15 mouse cellular contexts compared by ENCODE assay signal in genomic region chr10:43330691-43331090, GRCm38 (mm10).
DNase-seq lines count a peak whose midpoint lies in the region; ATAC-seq and TF ChIP-seq lines count a peak whose summit lies in the region.
"Had no signal": no experiment of that assay in that cellular context is flagged by ENCODE, and none has a peak within 500 bp of the region (broad histone marks: within the 10 kb centered on the region; RNA-seq: fewer than 3 reads in every experiment).

No protein-coding gene starts in this region.

- no peak for ATAC-seq in midbrain, postnatal 0 days (ENCODE audit: low FRiP score)
- ATAC-seq in activated CD4-positive, CD25-positive, alpha-beta regulatory T cell, adult 4 months, result peak; percentile 32
- ATAC-seq in inflammation-experienced regulatory T-cells, adult 6 months, result peak; percentile 56
- ATAC-seq: Patski had no signal

- WGBS in midbrain, embryonic 10.5 days, result 76% methylated on average over 4 of the region's 4 CpGs
- 80% methylated on average over 4 of the region's 4 CpGs for WGBS in midbrain, postnatal 0 days

- H3K4me1 ChIP-seq in midbrain, embryonic 10.5 days, result peaks cover 24% of the 10 kb centered on the region
- peaks cover 9% of the 10 kb centered on the region; the same call in 1 of the 2 replicates for H3K4me1 ChIP-seq in midbrain, postnatal 0 days (ENCODE audit: insufficient read depth, low read length)

- H3K9ac ChIP-seq in midbrain, postnatal 0 days (replicated peaks; ENCODE audit: low read length, poor library complexity, severe bottlenecking), result no peak overlapping the region
- H3K9ac ChIP-seq: embryonic facial prominence, embryonic 13.5 days; heart, embryonic 12.5 days; liver, embryonic 14.5 days had no signal

- H3K9me3 ChIP-seq in midbrain, embryonic 10.5 days (replicated peaks), result no peaks in the 10 kb centered on the region
- H3K9me3 ChIP-seq in midbrain, postnatal 0 days (ENCODE audit: low read length), result no peaks in the 10 kb centered on the region
- H3K9me3 ChIP-seq: embryonic facial prominence, embryonic 13.5 days; heart, embryonic 12.5 days had no signal

- no peaks in the 10 kb centered on the region for H3K27me3 ChIP-seq in midbrain, embryonic 10.5 days (ENCODE audit: low read depth, poor library complexity, severe bottlenecking)
- H3K27me3 ChIP-seq in midbrain, postnatal 0 days (ENCODE audit: insufficient read depth, low read length), result no peaks in the 10 kb centered on the region
- H3K27me3 ChIP-seq: embryonic facial prominence, embryonic 13.5 days; heart, embryonic 12.5 days; Patski had no signal

- DNase-seq in midbrain, embryonic 10.5 days (ENCODE audit: low spot score), result no peak
- no peak for DNase-seq in midbrain, postnatal 0 days (ENCODE audit: low spot score)
- DNase-seq in thymus, postnatal 36 days, result peak; percentile 25 to 30
- no peak for DNase-seq in adrenal gland, postnatal 10 days
- DNase-seq in gastrocnemius, postnatal 25 days, result no peak
- DNase-seq: cerebellum, adult 11 months; heart, postnatal 4 days; kidney, adult 8-10 months; right cerebral cortex, postnatal 25 days had no signal

- H3K4me3 ChIP-seq in midbrain, embryonic 10.5 days, result no peak overlapping the region
- H3K4me3 ChIP-seq in midbrain, postnatal 0 days (ENCODE audit: low read depth, low read length), result no peak overlapping the region
- H3K4me3 ChIP-seq: embryonic facial prominence, embryonic 13.5 days; heart, embryonic 12.5 days had no signal

- peak overlapping the region; percentile 65; the same call in 1 of the 2 replicates for H3K27ac ChIP-seq in midbrain, embryonic 10.5 days (replicated peaks)
- H3K27ac ChIP-seq in midbrain, postnatal 0 days (ENCODE audit: low read depth, low read length), result no peak overlapping the region
- H3K27ac ChIP-seq: embryonic facial prominence, embryonic 13.5 days; liver, embryonic 14.5 days had no signal

- TF ChIP-seq CTCF in midbrain, postnatal 0 days (IDR thresholded peaks at IDR 0.05), result no peak

- H3K36me3 ChIP-seq in midbrain, embryonic 10.5 days, result no peaks in the 10 kb centered on the region
- H3K36me3 ChIP-seq in midbrain, postnatal 0 days (ENCODE audit: insufficient read depth, low read length), result no peaks in the 10 kb centered on the region
- H3K36me3 ChIP-seq: embryonic facial prominence, embryonic 13.5 days; heart, embryonic 12.5 days had no signal

- no peak overlapping the region for H3K4me2 ChIP-seq in midbrain, postnatal 0 days (ENCODE audit: low read depth, low read length, poor library complexity, severe bottlenecking)
- H3K4me2 ChIP-seq: embryonic facial prominence, embryonic 13.5 days; heart, embryonic 12.5 days had no signal

Comparison
In these comparisons a context has a peak if more than half of its experiments do, and no peak if none do; other contexts are left out.
1. DNase-seq: peak in thymus, postnatal 36 days (2 of 2); none in midbrain, embryonic 10.5 days (single experiment), midbrain, postnatal 0 days (single experiment), adrenal gland, postnatal 10 days (single experiment) and gastrocnemius, postnatal 25 days (single experiment).